Mouse (Mus musculus): ENCODE results near the gene Kank1.

Kank1 gene

GRCm38 (mm10) chr19:25236596-25237491 lies at the start of gene Kank1:
TSS of gene Kank1 (plus strand) at chr19:25236975.
- DNase-seq (ENCODE audit: low read depth, low spot score) = no peak

DNA sequence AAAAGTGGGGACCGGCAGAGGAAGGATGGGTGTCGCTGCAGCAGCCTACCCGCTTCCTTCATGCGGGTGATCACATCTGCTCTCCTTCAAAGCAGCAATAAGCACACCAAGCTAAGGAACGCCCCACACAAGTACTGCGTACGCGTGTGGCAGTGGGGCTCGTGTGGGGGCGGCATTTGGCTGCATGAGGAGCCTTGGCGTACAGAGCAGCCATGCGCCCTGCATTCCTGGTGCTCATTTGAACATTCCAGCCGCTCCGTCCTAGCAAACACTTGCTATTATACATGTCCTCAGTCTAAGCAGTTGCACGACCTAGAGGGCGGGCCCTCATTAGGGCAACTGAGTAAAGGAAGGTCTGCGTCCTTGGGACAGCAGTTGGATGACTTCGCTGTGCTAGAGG lies 49.1 kb upstream of the Kank1 start:
- DNase-seq (ENCODE audit: low read depth, low spot score) = no peak

GRCm38 (mm10) chr19:25193751-25194150 lies 43.0 kb upstream of the Kank1 start:
- DNase-seq (ENCODE audit: low read depth, low spot score) = no peak

DNA sequence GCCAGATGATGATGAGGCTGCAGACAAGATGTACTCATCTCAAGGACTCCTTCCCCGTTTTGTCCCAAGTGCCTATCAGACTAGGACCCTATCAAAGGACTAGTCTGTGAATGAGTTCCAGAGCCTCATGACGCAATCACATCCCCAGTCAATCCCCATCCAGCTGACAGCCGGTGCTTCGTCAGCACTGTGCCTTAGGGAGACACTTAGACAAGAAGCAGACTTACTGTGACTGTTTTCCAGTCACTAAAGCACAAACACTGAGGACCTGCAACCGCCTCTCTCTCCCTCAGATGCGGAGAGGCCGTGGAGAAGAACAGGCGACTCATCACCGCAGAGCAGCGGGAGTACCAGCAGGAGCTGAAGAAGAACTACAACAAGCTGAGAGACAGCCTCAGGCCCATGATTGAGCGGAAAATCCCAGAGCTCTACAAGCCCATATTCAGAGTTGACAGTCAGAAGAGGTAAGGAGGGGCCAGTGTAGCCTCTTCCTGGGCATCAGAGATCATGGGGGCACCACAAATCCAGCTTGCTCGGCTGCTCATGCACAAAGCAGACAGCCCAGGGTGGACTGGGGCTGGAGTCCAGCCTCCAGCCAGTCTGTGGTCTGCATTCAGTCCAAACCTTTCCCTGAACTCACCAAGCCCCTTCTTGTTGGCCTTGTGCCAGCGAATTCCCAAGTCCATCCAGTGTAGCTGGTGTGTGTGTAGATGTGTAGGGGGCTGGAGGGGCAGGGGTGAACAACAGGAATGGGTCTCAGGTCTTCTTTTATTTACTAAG lies 36.5 kb upstream of the Kank1 start:
- DNase-seq (ENCODE audit: low read depth, low spot score) = no peak

- no peak for DNase-seq (ENCODE audit: low read depth, low spot score)
Observed at GRCm38 (mm10) chr19:25203077-25203476, 33.7 kb upstream of the Kank1 start.

DNA sequence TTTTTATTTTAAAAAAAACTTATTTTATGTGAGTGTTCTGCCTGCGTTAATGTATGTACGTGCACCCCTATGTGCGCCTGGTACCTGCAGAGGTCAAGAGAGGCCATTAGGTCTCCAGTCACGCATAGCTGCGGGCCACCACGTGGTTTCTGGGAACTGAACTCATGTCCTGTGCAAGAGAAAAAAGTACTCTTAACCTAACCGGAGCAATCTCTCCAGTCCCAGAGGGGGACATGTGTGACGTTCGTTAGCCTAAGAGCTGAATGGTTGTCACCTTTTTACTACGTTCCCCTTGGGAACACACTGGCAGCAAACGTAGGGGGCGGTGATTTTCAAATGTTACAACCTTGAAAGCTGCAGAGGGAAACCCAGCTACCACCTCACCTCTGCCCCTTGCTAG lies 29.8 kb upstream of the Kank1 start:
- DNase-seq (ENCODE audit: low read depth, low spot score) = no peak

- DNase-seq (ENCODE audit: low read depth, low spot score) = no peak
Observed at GRCm38 (mm10) chr19:25207731-25208361, 28.9 kb upstream of the Kank1 start.

DNA sequence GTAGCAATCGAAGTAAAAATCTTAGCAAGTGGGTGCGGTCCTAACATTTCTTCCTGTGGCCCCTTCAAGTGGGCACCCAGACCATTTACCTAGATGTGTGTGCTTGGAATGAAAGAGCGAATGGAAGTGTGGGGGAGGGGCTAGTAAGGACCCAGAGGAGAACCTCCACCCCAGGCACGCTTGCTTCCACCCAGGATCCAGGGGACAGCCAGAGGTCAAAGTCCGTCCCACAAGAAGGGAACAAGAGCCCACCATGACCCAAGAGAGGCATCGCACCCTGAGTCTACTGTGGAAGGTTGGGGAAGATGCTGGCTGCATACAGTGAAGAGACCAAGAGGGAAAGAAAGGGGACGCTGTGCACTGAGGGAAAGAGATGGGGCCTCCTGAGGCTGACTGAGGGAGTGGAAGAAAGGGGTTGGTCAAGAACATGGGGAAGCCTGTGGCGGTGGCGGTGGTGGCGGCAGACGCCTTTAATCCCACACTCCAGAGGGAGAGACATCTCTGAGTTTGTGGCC lies 28.1 kb upstream of the Kank1 start:
- no peak for DNase-seq (ENCODE audit: low read depth, low spot score)

GRCm38 (mm10) chr19:25220611-25221010 lies 16.2 kb upstream of the Kank1 start:
- no peak for DNase-seq (ENCODE audit: low read depth, low spot score)

GRCm38 (mm10) chr19:25221964-25222640 lies 14.7 kb upstream of the Kank1 start:
- DNase-seq (ENCODE audit: low read depth, low spot score) = no peak

- DNase-seq (ENCODE audit: low read depth, low spot score) = no peak
Observed at GRCm38 (mm10) chr19:25230058-25230974, 6.5 kb upstream of the Kank1 start.

GRCm38 (mm10) chr19:25230975-25231334 lies 5.8 kb upstream of the Kank1 start:
- DNase-seq (ENCODE audit: low read depth, low spot score) = no peak

DNA sequence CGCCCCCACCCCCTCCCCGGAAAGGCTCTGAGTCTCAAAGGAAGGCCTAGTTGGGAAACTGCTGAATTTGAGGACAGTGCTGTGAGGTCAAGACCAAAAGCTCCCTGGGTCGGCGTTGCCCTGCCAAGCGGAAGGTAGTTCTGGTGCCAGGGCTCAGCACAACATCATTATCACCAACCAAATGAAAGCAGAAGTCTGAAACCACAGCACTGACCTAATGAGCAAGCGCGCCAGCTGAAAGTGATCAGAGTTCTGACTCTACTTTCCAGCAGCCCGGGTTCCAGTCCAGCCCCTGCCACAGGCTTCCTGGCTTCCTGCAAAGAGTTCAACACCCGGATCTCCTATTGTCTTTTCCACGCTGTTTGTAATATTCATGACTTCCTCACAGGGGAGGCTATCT lies 4.7 kb upstream of the Kank1 start:
- no peak for DNase-seq (ENCODE audit: low read depth, low spot score)

- no peak for DNase-seq (ENCODE audit: low read depth, low spot score)
Observed at GRCm38 (mm10) chr19:25237492-25238040, 791 bp downstream of the Kank1 start.

GRCm38 (mm10) chr19:25238121-25238520 lies 1.3 kb downstream of the Kank1 start:
- no peak for DNase-seq (ENCODE audit: low read depth, low spot score)

DNA sequence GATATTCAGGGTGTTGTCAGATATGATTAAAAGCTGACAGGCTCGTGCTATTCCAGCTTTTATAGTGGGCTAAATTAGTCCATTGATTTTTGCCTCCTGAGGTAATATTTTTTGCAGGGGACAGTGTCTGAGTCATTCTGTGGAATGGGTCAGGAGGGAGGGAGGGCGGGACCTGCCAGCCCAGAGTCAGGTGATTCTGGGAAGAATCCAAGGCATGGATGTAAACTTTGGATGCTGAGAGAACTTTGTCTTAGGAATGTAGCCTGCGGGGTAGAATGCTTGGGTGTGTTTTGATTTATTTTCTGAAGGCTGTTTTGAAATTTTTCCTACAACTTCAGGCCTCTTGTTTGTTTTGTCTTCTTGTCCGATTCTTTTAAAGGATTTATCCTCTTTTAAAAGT lies 6.8 kb downstream of the Kank1 start:
- peak; percentile 43 for DNase-seq (ENCODE audit: low read depth, low spot score)

DNA sequence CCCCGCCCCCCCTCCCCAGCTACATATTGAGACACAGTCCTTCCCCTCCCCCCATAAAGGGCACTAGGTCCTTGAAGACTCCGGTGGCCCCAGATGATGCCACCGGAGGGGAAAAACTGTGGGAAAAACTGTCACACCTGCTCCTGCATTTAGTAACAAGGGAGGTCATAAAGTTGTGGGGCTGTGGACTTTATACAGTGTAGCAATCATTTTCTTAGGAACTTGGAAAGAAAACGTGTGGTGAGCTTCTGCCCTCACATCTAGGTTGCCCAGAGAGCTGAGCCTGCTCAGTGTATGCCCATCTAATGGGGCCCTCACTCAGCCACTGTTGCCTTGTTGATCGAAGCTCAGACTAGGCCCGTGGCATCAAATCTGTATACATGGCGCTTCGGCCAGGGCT lies 9.3 kb downstream of the Kank1 start:
- no peak for DNase-seq (ENCODE audit: low read depth, low spot score)

DNA sequence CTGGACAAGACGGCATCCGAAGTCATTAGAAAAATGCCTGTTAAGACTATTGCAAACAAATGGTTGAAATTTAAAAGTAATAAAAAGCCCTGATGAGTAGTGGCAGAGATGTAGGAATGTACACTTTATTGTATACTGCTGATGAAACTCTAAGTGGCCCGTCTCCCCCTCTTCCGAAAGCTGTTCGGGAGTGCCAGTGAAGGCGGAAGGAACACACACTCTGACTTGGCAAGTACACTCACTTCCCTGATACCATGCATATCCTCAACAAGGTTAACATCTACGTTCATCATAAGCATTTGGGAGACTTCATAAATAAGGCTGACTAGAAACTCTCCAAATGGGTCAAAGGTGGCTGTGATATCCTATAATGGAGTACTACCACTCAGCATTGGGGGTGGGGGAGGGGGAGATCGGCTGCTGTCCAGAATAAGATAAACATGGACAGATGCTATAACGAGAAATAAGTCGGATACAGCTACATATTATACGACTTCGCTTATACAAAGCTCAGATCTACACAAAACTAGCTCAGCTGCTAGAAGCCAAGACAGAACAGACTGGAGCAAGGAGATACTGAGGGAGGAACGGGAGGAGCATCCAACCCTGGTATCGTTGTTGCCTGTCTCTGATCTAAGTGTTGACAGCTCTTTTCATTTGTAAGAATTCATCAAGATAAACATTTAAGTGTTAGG lies 11.2 kb downstream of the Kank1 start:
- DNase-seq (ENCODE audit: low read depth, low spot score) = no peak

- no peak for DNase-seq (ENCODE audit: low read depth, low spot score)
Observed at GRCm38 (mm10) chr19:25249230-25249629, 12.5 kb downstream of the Kank1 start.
